Mouse (Mus musculus): Measurements from ENCODE around the gene Gm7075.
"Not testable (repeated sequence)": the region's sequence is repeated elsewhere in the genome, so short reads cannot be mapped to it uniquely, and the experiment has no call there.

Gene Gm7075

DNA sequence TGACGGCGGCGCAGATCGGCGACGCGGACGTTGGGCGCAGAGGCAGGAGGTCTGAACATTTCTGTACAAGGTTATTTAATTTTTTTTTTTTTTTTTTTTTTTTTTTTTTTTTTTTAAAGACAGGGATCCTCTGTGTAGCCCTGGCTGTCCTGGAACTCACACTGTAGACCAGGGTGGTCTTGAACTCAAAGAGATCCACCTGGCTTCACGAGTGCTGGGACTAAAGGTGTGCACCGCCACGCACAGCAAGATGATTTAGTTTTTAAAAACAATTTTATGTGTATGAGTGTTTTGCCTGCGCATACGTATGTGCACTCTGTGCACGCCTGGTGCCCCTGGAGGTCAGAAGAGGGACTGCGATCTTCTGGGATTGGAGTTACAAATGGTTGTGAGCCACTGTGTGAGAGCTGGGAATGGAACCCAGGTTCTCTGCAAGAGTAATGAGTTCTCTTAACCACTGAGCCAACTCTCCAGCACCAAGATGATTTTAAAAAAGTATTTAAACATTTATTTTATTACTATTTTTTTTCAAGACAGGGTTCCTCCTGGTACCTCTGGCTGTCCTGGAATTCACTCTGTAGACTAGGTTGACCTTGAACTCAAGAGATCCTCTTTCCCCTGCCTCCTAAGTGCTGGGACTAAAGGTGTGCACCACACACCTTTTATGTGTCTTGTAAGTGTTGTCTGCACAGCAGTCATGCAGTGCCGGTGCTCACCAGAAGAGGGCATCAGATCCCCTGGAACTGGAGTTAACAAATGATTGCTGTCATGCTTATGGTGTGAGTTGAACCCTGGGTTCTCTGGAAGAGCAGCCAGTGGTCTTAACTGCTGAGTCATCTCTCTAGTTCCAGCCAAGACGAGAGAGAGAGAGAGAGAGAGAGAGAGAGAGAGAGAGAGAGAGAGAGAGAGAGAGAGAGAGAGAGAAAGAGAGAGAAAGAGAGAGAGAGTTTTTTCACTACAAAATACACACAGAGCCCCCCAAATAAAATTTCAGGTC, at the start of gene Gm7075:
TSS of gene Gm7075 (minus strand) at position 51 of the 997 bp plus-strand sequence.
- peak; percentile 80 for DNase-seq (ENCODE audit: low spot score)

DNA sequence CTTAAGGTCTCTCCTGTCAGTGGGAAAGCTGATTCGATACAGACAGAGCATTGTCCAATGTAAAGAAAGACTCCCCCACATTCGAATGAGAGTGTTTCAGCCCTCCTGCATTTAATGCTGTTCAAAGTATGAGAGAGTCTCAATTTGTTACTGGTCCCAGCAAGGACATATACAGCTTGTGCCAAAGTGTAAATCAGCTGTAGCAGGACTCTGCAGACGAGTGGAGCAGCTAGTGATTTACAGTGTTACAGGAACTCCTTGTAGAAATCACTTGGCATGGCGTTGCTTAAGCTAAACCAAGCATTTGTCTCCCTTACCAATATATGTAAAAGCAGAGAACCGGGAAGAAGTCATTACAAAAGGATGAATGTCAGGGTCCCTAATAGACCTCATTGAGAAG, 39.3 kb upstream of the Gm7075 start:
- no peak for DNase-seq (ENCODE audit: low spot score)

DNA sequence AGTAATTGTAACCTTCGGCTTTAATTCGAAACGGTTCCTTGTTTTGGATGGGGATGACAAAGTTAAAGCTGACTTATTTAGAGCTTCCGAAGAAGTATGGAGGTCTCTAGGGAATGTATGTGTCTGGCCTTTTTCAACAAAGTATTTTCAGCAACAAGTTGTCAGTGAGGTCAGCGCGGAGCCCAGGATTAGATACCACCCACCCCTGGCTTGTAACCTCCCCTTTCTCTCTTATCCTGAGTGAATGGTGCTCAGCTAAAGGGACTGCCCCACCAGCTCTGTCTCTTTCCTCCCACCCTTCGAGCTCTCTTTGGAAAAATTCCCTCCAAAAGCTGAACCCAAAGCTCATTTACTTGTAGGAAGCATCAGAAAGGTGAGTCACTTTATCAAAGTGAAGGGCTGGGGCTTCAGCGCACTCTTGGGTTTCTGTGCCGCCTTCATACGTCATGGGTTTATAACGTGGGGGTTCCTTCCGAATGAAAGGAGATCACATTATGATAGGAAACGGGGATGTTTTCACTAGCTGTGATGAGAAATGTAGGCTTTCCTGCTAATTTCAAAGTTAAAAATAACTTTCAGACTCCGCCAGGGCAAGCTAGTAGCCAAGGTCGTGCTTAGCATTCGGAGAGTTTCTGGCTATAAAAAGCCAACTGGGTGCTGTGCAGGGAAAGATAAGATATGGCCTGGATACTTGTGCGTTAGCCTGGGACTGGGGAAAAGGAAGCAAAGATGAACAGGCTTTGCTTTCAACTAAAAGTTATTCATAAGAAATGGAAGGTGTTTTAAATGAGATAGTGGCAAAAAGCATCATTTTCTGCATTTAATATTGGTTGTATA, 35.9 kb upstream of the Gm7075 start:
- DNase-seq (ENCODE audit: low spot score), result no peak

DNA sequence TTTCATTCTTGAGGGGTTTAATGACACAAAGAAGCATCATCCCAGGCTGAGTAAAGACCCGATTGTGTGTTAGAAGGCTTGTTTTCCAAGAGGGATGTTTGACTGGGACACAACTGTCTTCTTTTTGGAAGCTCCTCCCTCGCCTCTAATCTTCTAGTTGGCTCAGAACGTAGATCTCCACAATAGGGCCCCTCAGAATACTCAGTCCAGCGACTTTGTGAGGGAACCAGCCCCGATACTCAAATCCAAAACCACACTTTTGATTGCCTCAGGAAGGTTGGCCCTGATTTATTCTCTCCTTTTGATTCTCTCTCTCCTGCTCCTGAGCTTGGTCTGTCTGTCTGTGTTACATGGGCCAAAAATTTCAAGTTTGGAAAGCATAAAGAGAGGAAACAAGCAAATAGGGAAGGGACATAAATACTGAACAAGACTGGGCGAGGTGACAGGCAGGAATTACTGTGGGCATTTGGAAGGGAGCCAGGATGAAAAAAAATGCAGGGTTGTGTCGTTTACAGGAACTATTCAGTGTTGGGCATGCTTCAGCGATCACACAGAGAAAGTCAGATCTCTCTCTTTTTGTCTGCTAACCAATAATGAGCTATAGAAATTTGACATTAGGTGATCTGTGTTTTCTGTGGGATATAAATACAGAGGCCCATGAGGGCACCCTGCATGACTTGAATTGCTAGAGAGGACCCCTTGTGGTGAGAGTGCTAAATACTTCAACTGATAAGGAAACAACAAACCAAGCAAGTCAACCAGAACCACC, 33.7 kb upstream of the Gm7075 start:
- DNase-seq (ENCODE audit: low spot score), result no peak

DNA sequence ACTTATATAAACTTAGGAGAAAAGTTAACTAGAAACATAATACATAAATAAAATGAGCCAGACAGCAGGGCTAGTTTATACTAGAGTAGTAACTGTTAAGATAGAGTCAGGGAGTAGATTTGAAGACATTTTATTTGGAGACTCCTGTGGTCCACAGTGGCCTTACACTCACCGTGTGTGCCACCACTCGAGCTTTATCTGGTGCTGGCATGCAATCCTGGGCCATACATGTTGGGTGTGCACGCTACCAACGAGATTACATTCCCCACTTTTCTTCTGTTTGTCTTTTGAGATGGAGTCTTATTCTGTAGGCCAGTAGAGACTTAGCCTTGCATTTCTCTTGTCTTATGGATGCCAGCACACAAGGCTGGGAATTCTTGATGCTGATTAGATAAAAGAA, 32.3 kb upstream of the Gm7075 start:
- no peak for DNase-seq (ENCODE audit: low spot score)

DNA sequence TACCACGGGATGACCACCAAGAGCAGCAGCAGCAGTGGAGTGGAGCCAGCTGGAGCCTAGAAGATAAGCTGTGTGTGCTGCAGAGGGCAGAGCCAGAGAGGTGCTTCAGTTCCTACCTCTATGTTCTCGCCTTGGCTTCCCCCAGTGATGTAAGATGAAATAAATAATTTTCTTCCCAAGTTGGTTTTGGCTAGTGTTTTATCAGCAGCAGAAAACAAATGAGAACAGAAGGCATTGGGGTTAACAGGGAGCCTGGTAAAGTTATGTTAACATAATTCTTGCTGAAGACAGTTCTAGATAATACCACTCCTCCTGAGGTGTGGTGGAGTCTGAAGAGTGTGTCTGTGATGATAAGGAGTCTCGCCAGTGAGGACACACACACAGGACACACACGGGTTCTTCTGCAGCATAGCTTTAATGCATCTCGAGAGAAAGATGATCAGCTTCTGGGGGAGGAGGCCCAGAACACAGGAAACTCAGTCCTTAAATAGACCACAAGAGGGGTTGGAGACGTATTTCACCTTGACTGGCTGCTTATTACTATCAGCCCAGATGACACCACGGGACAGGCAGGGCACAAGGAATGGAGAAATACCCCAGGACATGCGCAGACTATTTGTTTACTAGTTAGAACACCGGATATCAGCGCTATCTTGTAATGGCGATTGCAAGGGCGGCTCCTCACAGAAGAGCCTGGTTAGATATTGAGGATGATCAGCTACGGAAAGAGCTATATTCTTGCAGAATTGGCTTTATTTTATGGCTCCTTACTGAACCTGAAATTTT, 23.2 kb upstream of the Gm7075 start:
- not testable (repeated sequence) for DNase-seq (ENCODE audit: low spot score)

DNA sequence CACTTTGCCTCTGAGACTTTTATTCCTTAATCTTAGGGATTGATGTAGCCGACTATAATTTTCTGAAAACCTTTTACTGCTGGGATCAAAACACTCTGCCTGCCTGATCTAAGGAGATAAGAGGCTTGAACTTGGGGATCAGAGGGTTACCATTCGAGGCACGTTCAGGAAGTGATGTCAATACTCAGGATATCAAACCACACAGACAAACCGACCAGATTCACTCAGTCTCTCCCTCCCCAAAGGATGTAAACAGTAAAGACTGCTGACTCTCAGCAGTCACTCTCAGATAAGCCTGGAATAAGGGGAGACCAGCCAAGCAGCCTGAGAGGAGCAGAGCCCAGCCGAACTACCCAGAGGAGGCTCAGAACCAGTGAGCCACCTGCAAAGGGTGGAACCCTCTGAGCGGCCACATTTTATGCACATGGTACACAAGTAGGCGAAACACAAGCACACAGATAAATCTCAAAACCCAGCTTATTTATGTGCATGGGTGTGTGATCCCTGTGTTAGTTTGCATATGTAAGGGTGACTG, 18.2 kb upstream of the Gm7075 start:
- DNase-seq (ENCODE audit: low spot score), result no peak

DNA sequence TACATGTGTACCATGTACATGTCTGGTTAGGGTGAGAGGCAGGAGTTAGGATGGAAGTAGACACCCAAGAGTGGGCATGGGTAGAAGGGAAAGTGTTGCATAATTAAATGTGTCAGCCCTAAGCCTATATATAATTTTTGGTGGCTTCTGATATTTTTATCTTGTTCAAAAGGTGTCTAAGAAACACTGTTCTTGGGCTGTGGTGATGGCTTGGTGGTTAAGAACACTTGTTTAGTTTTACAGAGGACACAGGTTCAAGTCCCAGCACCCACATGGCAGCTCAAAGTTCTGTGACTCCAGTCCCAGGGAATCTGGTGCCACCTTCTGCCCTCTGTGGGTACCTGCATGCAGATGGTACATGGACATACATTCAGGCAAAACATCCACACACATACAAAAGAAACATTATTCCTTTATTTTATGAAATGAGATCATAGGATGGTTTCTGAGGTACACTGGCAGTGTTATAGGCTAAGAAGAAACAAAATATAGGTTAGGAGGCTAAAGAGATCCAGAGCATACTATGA, 17.2 kb upstream of the Gm7075 start:
- DNase-seq (ENCODE audit: low spot score), result no peak

DNA sequence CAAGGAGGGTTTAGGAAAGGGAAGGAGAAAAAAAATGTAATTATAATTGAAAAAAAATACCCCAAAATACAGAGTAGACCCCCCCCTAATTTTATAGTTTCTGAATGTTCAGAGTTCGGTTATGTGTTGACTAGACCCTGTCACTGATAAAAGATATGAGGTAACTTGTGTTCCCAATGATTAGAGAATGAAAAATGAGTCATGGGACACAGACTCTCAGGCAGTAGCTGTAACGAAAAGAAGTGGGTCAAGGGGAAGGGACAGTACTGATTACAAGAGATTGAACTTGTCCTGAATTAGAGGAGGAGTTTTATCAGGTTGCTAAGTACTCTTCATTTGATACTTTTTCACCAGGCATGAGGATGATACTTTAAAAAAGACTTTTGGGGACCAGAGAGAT, 11.3 kb upstream of the Gm7075 start:
- no peak for DNase-seq (ENCODE audit: low spot score)

DNA sequence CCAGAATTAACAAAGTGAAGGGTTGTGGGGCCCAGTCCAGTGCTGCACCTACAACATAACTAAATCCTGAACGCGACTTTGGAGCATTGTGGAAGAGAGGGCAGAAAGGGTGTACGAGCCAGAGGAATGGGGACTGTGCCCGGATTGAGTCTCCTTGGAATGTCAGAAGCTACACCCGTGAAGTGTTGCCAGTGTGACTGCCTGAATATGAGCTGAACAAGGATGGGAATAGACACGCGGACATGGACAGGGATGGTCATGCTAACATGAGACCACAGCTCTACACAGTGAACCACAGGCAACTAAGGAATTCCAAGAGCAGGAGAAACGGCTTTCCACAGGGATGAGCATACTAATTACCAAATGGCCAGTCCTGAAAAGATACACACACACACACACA, 10.5 kb upstream of the Gm7075 start:
- DNase-seq (ENCODE audit: low spot score), result no peak

DNA sequence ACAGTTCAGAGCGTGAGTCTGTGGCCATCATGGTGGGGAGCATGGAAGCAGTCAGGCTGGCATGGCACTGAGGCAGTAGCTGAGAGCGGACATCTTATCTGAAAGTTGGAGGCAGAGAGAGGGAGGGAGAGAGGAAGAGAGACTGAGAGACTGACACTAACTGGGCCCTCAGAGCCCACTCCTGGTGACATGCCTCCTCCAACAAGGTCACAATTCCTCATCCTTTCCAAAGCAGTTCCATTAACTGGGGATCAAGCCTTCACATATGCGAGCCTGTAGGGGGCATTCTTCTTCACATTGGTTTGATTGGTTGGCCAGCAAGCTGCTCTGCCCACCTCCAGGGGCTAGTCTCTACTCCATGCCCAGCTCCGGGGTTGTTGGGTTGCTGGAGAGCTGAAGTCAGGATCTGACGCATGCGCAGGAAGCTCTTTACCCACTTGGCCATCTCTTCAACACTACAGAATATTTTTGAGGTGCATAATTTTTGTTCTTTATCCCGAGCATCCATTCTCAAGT, 9.7 kb upstream of the Gm7075 start:
- no peak for DNase-seq (ENCODE audit: low spot score)

DNA sequence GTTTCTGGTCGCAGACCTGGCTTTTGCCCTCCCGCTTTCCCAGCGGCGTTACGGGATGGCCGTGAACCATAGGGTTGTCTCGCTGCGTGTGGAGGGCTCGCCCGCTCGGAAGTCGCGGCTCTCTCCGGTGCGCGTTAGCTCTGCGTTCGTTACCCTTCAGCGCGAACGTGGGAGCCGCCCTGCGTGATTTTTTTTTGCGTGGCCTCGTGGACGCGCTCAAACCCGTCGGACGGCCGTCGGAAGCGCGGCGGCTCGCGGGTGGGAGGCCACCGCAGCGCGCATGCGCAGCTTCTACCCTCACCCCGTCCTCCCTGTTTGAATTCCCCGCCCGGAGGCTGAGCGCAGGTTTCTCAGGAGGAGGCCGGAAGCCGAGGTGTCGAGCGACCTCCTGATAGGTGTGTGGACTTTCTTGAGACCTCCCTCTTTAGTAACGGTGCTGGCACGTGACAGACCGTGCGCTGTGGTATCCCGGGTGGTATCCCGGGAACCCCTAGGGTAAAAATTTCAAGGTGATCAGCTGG, 8.3 kb upstream of the Gm7075 start, which contains the start of gene Ctnna3:
TSS of gene Ctnna3 (plus strand) at position 314 of the 521 bp plus-strand sequence.
- DNase-seq (ENCODE audit: low spot score), result peak; percentile 88

DNA sequence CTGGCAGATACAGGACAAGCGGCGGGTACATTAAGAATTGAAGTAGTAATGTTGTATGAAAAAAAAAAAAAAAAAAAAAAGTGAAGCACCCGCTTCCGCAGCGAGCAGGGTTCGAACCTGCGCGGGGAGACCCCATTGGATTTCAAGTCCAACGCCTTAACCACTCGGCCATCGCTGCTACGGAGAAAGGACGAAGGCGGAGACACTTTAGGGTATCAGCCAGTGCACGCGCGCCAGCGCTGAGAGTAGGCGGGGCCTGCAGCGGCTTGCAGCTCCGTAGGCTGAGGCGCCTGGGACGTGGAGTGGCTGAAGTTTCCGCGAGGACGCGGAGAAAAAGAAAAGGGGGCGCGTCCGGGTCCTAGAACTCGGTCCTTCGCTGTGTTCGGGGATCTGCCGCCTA, 7.8 kb upstream of the Gm7075 start:
- peak; percentile 99 for DNase-seq (ENCODE audit: low spot score)

DNA sequence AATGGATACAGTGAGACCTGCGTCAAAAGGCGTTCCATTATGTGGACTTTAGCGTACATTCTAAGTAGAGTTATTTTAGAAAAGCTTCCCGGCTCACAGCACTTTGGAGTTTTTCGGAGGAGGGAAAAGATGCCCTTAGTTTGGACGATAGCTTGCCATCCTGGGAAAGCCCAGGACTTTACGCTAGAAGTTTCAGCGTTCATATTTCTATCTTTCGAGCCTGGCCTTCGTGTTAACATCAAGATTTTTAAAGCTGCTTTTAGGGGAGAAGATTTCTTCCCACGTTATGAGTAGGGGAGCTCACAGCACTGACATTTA, 7.4 kb upstream of the Gm7075 start:
- DNase-seq (ENCODE audit: low spot score), result no peak

DNA sequence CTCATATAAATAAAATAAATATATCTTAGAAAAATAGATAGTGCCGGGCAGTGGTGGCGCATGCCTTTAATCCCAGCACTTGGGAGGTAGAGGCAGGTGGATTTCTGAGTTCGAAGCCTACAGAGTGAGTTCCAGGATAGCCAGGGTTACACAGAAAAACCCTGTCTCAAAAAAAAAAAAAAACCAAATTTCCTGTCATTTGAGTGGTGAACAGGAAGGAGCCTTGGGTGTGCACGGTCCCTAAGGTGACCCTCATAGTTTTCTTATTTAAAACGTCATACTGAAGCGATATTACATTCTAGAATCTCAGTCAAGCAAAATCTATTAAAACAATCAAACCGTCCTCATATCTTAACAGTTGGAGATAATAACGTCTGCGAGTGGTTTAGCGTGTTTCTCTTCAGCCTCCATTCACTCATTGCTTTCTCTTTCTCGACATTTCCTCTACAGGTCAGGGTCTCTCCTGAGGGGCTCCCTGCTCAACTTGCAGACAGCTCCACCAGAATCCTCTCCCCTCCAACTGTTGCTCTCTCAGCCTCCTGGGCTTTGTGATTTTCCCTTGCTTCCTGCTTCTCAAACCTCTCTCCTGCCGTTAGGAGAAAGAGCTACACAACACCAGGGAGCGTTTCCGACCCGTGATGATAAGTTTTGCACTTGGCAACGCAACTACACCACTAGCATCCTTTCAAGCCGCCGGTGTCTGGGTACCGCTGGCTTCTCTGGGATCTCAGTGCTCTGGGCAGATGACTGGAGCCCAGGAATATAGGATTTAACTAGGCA, 6.8 kb upstream of the Gm7075 start:
- DNase-seq (ENCODE audit: low spot score), result peak; percentile 52

DNA sequence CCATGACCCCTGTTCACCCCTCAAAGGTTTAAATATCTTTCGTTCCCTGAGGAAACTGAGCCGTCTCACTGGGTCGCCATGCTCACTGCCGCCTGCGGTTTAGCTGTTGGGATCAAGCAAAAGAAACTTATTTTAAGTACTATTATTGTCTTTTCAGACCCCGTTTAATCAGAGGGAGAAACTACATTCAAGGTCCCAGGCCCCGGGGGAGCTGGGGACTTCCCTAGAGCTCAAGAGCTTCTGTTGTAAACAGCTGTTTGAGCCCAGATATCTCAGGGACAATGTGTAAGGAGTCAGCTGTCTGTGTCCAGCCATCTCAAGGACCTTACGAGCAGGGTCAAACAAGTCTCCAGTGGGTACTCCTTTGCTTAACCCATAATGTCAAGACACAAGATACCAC, 5.6 kb upstream of the Gm7075 start:
- peak; percentile 50 for DNase-seq (ENCODE audit: low spot score)

DNA sequence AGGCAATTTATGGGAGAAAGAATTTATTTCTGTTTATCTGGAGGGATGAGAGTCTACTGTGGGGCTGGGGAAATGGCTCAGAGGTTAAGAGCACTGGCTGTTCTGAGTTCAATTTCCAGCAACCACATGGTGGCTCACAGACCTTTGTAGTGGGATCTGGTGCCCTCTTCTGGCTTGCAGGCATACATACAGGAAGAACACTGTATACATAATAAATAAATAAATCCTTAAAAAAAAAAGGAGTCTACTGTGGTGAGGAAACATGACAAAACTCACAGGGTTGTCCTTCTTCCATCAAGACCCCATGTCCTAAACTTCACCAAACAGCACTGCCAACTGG, 2.9 kb upstream of the Gm7075 start:
- DNase-seq (ENCODE audit: low spot score), result peak; percentile 56

DNA sequence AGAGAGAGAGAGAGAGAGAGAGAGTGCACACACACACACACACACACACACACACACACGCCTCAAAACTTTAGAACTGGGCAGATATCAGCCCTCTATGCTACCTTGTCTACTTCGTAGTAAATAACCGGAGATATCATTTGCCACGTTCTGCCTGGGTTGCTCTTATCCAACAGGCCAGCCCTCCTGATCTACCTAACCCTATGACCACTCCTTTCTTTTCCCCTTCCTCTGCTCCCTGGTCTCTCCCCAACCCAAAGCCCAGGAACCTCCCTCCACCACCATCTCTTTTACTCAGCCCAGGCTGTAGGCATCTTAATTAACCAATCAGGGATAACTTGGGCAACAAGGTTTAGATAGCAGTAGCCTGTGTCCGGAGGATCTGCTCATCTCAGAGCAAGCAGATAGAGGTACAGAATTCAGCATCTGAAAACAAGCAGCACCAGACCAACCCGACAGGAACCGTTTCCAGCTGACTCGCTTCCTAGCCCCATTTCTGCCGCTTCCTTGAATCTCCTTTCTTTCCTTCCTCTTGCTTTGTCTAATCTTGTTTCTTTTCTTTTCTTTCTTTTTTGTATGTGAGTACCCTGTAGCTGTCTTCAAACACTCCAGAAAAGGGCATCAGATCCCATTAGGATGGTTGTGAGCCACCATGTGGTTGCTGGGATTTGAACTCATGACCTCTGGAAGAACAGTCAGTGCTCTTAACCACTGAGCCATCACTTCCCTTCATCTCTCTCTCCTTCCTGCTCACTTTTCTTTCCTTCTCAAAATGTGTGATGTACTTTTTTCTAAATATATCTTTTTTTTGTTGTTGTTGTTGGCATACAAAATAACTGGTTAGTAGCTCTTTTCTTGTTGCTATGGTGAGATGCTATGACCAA, 2.2 kb upstream of the Gm7075 start:
- DNase-seq (ENCODE audit: low spot score), result no peak

DNA sequence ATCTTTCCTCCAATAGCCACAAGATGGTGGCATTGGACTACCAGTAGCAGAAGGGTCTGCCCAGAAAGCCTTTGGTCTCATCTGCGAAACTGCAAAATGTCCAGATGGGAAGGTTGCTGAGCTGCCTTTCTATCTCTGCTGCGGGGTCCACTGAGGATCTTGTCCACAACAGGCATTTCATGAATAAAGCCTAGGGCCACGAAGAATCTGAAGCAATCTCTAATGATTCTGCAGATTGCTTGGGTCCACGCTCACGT, 1.1 kb upstream of the Gm7075 start:
- no peak for DNase-seq (ENCODE audit: low spot score)

Data from testis, postnatal 10 days (tissue).